Mouse (Mus musculus): ENCODE measurements around the gene Ptpn22. TPM values are rescaled to one million over a fixed set of nuclear protein-coding genes. Genes with fewer than 3 reads are reported as not detected.

Gene Ptpn22
- total RNA-seq, 1 experiment from 2014 or later = 93.7 TPM

DNA sequence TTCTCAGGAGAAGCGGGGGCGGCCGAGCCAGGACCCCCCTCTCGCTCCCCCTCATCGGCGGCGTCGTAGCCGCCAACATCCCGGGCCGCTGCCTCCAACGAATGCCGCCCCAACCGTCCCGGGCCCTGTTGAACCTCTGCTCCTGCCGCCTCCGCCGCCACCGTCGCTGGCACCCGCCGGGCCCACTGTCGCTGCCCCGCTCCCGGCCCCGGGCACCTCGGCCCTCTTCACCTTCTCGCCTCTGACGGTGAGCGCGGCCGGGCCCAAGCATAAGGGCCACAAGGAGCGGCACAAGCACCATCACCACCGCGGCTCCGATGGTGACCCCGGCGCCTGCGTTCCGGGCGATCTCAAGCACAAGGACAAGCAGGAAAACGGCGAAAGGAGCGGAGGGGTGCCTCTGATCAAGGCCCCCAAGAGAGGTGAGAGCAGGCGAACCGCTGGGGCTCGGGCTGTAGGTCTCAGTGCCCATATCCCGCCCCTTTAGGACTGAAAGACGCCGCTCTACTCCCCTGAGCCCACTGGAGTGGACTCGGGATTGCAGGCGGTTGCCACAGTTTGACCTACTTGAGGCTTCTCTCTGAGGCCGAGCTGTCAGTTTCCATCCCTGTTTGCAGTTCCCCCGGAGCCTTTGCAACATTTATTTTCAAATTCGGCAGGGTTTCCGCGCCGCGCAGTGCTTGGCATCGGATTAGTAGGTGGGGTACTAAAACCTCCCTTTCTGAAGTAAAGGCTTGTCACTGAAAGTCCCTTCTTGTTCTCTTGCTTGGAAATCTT lies 55.3 kb downstream of the Ptpn22 start:
- ATAC-seq (ENCODE audit: extremely low read depth, insufficient number of reproducible peaks, low FRiP score, poor library complexity, severe bottlenecking) = no peak

GRCm38 (mm10) chr3:103915509-103915896 lies 55.9 kb downstream of the Ptpn22 start:
- ATAC-seq (ENCODE audit: extremely low read depth, insufficient number of reproducible peaks, low FRiP score, poor library complexity, severe bottlenecking) = no peak

DNA sequence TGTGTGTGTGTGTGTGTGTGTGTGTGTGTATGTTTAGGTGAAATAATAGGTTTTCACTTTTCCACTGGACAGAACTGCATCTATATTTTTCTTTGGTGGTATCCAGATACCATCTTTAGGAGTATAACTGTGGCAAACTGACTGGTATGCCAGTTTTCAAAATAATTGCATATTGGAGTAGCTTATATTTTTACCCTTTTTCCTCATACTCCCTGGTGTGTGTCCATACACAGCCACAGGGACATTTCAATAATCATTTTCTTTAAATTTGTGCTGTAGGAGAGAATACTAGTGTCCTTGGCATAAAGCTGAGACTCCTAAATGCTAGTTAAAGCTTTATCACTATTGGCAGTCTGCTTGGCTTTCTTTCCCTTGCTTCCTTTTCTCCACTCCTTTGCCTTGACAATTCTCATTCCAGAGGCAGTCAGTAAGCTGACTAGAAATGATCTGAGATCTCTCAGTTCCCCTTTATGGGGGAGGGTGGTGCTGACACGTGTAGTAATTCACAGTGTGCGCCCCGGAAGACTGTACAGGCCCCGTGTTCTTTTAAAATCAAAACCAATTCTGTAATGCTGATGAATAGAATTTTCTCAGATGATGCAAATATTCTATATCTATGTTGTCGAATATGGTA lies 56.7 kb downstream of the Ptpn22 start:
- peak; percentile 40; the same call in 1 of the 2 replicates for ATAC-seq (ENCODE audit: extremely low read depth, insufficient number of reproducible peaks, low FRiP score, poor library complexity, severe bottlenecking)

- ATAC-seq (ENCODE audit: extremely low read depth, insufficient number of reproducible peaks, low FRiP score, poor library complexity, severe bottlenecking) = no peak
Observed at GRCm38 (mm10) chr3:103916839-103917237, 57.2 kb downstream of the Ptpn22 start.

DNA sequence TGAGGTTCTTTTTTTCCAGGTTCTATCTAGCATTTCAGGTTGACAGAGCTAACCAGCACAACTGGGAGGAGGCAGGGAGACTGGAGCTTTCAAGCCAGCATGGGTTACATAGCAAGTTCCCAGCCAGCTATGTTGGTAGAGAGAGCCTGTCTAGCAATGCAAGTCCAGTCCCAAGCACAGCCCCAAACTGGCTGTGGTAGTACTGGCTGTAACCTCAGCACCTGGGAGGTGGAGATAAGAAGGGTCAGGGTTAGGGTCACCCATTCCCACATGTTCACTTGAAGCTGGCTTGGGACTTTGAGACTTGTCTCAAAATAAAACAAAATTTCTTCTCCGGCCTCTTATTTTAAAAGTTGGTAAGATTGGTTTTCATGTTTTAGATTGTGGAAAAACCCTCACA lies 60.5 kb downstream of the Ptpn22 start:
- no peak for ATAC-seq (ENCODE audit: extremely low read depth, insufficient number of reproducible peaks, low FRiP score, poor library complexity, severe bottlenecking)

- no peak for ATAC-seq (ENCODE audit: extremely low read depth, insufficient number of reproducible peaks, low FRiP score, poor library complexity, severe bottlenecking)
Observed at GRCm38 (mm10) chr3:103925302-103925701, 65.7 kb downstream of the Ptpn22 start.

- ATAC-seq (ENCODE audit: extremely low read depth, insufficient number of reproducible peaks, low FRiP score, poor library complexity, severe bottlenecking) = peak; percentile 83
Observed at GRCm38 (mm10) chr3:103927511-103927910, 67.9 kb downstream of the Ptpn22 start.

GRCm38 (mm10) chr3:103944794-103945562 lies 85.4 kb downstream of the Ptpn22 start:
- ATAC-seq (ENCODE audit: extremely low read depth, insufficient number of reproducible peaks, low FRiP score, poor library complexity, severe bottlenecking) = no peak

- ATAC-seq (ENCODE audit: extremely low read depth, insufficient number of reproducible peaks, low FRiP score, poor library complexity, severe bottlenecking) = peak; percentile 79
Observed at GRCm38 (mm10) chr3:103948666-103949065, 89.1 kb downstream of the Ptpn22 start.

DNA sequence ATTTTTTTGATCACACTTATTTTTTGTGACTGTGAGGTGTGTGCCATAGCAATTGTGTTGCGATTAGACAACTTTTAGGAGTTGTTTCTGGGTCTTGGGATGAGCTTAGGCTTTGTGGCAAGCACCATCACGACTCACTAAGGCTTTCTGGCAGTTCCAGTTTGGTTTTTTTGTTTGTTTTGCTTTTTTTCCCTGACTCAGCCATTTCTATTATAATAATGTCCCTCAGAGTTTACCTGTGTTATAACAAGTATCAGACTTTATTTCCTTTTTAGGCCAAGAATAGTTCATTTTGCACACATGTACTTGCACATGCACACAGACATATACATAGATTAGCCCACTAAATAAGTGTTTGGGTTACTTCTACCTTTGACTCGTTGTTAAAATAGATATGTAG lies 101.0 kb downstream of the Ptpn22 start:
- no peak for ATAC-seq (ENCODE audit: extremely low read depth, insufficient number of reproducible peaks, low FRiP score, poor library complexity, severe bottlenecking)

Other genes with a start within 250 kb of the Ptpn22 start
- gene Atg4a-ps, start 213.7 kb upstream of the Ptpn22 start, total RNA-seq (2017) = 0.58 and 0.74 TPM in 2 replicates
- 5.9 and 7.0 TPM in 2 replicates for gene Olfml3, start 121.8 kb upstream of the Ptpn22 start, total RNA-seq (2017)
- gene Gm10964, start 120.4 kb upstream of the Ptpn22 start, total RNA-seq (2017) = not detected in 2 replicates
- 231 and 247 TPM in 2 replicates for gene Hipk1, start 68.2 kb upstream of the Ptpn22 start, total RNA-seq (2017)
- gene Dclre1b, start 50.4 kb upstream of the Ptpn22 start, total RNA-seq (2017) = 13.1 and 15.6 TPM in 2 replicates
- gene Ap4b1, start 50.3 kb upstream of the Ptpn22 start, total RNA-seq (2017) = 39.4 and 48.4 TPM in 2 replicates
- gene Gm43064, start 50.2 kb upstream of the Ptpn22 start, total RNA-seq (2017) = not detected in 2 replicates
- gene Bcl2l15, start 27.2 kb upstream of the Ptpn22 start, total RNA-seq (2017) = 1.5 and 2.5 TPM in 2 replicates
- gene Rsbn1, start 54.3 kb downstream of the Ptpn22 start, total RNA-seq (2017) = 51.4 and 52.8 TPM in 2 replicates
- 26.7 and 39.9 TPM in 2 replicates for gene Phtf1, start 108.3 kb downstream of the Ptpn22 start, total RNA-seq (2017)

Measured in neutrophil, adult 5-6 weeks (primary cell).